Mouse (Mus musculus): ENCODE results near the gene Olfr228. TPM values are rescaled to one million over a fixed set of nuclear protein-coding genes. Genes with fewer than 3 reads are reported as not detected.

The Olfr228 gene
- total and polyA plus RNA-seq, 2 experiments from 2014 or later = not detected

Other genes starting within 250 kb of the Olfr228 start
- gene Olfr1048, start 247.1 kb downstream of the Olfr228 start, total RNA-seq (2014; rRNA removed; ENCODE audit: low replicate concordance) = not detected in 2 replicates
- not detected in 2 replicates for gene Olfr1048, start 247.1 kb downstream of the Olfr228 start, polyA plus RNA-seq (2015; fragmentation: Nextera tagmentation; extraction: Ambion mirVana)
- not detected in 2 replicates for gene Olfr1049, start 229.1 kb downstream of the Olfr228 start, total RNA-seq (2014; rRNA removed; ENCODE audit: low replicate concordance)
- not detected in 2 replicates for gene Olfr1049, start 229.1 kb downstream of the Olfr228 start, polyA plus RNA-seq (2015; fragmentation: Nextera tagmentation; extraction: Ambion mirVana)
- gene Olfr1051, start 208.3 kb downstream of the Olfr228 start, total RNA-seq (2014; rRNA removed; ENCODE audit: low replicate concordance) = not detected in 2 replicates
- not detected in 2 replicates for gene Olfr1051, start 208.3 kb downstream of the Olfr228 start, polyA plus RNA-seq (2015; fragmentation: Nextera tagmentation; extraction: Ambion mirVana)
- not detected in 2 replicates for gene Olfr1052, start 194.9 kb downstream of the Olfr228 start, total RNA-seq (2014; rRNA removed; ENCODE audit: low replicate concordance)
- gene Olfr1052, start 194.9 kb downstream of the Olfr228 start, polyA plus RNA-seq (2015; fragmentation: Nextera tagmentation; extraction: Ambion mirVana) = not detected in 2 replicates
- not detected in 2 replicates for gene Olfr1053, start 172.1 kb downstream of the Olfr228 start, total RNA-seq (2014; rRNA removed; ENCODE audit: low replicate concordance)
- gene Olfr1053, start 172.1 kb downstream of the Olfr228 start, polyA plus RNA-seq (2015; fragmentation: Nextera tagmentation; extraction: Ambion mirVana) = not detected in 2 replicates
- not detected in 2 replicates for gene Olfr1054, start 152.0 kb downstream of the Olfr228 start, total RNA-seq (2014; rRNA removed; ENCODE audit: low replicate concordance)
- gene Olfr1054, start 152.0 kb downstream of the Olfr228 start, polyA plus RNA-seq (2015; fragmentation: Nextera tagmentation; extraction: Ambion mirVana) = not detected in 2 replicates
- gene Olfr1055, start 137.1 kb downstream of the Olfr228 start, total RNA-seq (2014; rRNA removed; ENCODE audit: low replicate concordance) = not detected in 2 replicates
- not detected in 2 replicates for gene Olfr1055, start 137.1 kb downstream of the Olfr228 start, polyA plus RNA-seq (2015; fragmentation: Nextera tagmentation; extraction: Ambion mirVana)
- not detected in 2 replicates for gene Olfr1056, start 124.9 kb downstream of the Olfr228 start, total RNA-seq (2014; rRNA removed; ENCODE audit: low replicate concordance)
- not detected in 2 replicates for gene Olfr1056, start 124.9 kb downstream of the Olfr228 start, polyA plus RNA-seq (2015; fragmentation: Nextera tagmentation; extraction: Ambion mirVana)
- gene Olfr1057, start 109.0 kb downstream of the Olfr228 start, total RNA-seq (2014; rRNA removed; ENCODE audit: low replicate concordance) = not detected in 2 replicates
- gene Olfr1057, start 109.0 kb downstream of the Olfr228 start, polyA plus RNA-seq (2015; fragmentation: Nextera tagmentation; extraction: Ambion mirVana) = not detected in 2 replicates
- not detected in 2 replicates for gene Olfr1058, start 98.8 kb downstream of the Olfr228 start, total RNA-seq (2014; rRNA removed; ENCODE audit: low replicate concordance)
- gene Olfr1058, start 98.8 kb downstream of the Olfr228 start, polyA plus RNA-seq (2015; fragmentation: Nextera tagmentation; extraction: Ambion mirVana) = not detected in 2 replicates
- gene Olfr1061, start 73.3 kb downstream of the Olfr228 start, total RNA-seq (2014; rRNA removed; ENCODE audit: low replicate concordance) = not detected in 2 replicates
- gene Olfr1061, start 73.3 kb downstream of the Olfr228 start, polyA plus RNA-seq (2015; fragmentation: Nextera tagmentation; extraction: Ambion mirVana) = not detected in 2 replicates
- not detected in 2 replicates for gene Olfr1062, start 60.6 kb downstream of the Olfr228 start, total RNA-seq (2014; rRNA removed; ENCODE audit: low replicate concordance)
- not detected in 2 replicates for gene Olfr1062, start 60.6 kb downstream of the Olfr228 start, polyA plus RNA-seq (2015; fragmentation: Nextera tagmentation; extraction: Ambion mirVana)
- not detected in 2 replicates for gene Olfr1065, start 36.8 kb downstream of the Olfr228 start, total RNA-seq (2014; rRNA removed; ENCODE audit: low replicate concordance)
- gene Olfr1065, start 36.8 kb downstream of the Olfr228 start, polyA plus RNA-seq (2015; fragmentation: Nextera tagmentation; extraction: Ambion mirVana) = not detected in 2 replicates
- gene Olfr1066, start 31.1 kb downstream of the Olfr228 start, total RNA-seq (2014; rRNA removed; ENCODE audit: low replicate concordance) = not detected in 2 replicates
- gene Olfr1066, start 31.1 kb downstream of the Olfr228 start, polyA plus RNA-seq (2015; fragmentation: Nextera tagmentation; extraction: Ambion mirVana) = not detected in 2 replicates
- not detected in 2 replicates for gene Olfr1076, start 21.1 kb upstream of the Olfr228 start, total RNA-seq (2014; rRNA removed; ENCODE audit: low replicate concordance)
- not detected in 2 replicates for gene Olfr1076, start 21.1 kb upstream of the Olfr228 start, polyA plus RNA-seq (2015; fragmentation: Nextera tagmentation; extraction: Ambion mirVana)
- gene Olfr1079, start 55.1 kb upstream of the Olfr228 start, total RNA-seq (2014; rRNA removed; ENCODE audit: low replicate concordance) = not detected in 2 replicates
- gene Olfr1079, start 55.1 kb upstream of the Olfr228 start, polyA plus RNA-seq (2015; fragmentation: Nextera tagmentation; extraction: Ambion mirVana) = not detected in 2 replicates
- gene Olfr1080, start 70.8 kb upstream of the Olfr228 start, total RNA-seq (2014; rRNA removed; ENCODE audit: low replicate concordance) = not detected in 2 replicates
- gene Olfr1080, start 70.8 kb upstream of the Olfr228 start, polyA plus RNA-seq (2015; fragmentation: Nextera tagmentation; extraction: Ambion mirVana) = not detected in 2 replicates
- not detected in 2 replicates for gene Olfr1082, start 111.6 kb upstream of the Olfr228 start, total RNA-seq (2014; rRNA removed; ENCODE audit: low replicate concordance)
- not detected in 2 replicates for gene Olfr1082, start 111.6 kb upstream of the Olfr228 start, polyA plus RNA-seq (2015; fragmentation: Nextera tagmentation; extraction: Ambion mirVana)
- not detected in 2 replicates for gene Olfr1084, start 152.3 kb upstream of the Olfr228 start, total RNA-seq (2014; rRNA removed; ENCODE audit: low replicate concordance)
- not detected in 2 replicates for gene Olfr1084, start 152.3 kb upstream of the Olfr228 start, polyA plus RNA-seq (2015; fragmentation: Nextera tagmentation; extraction: Ambion mirVana)
- gene Olfr1085, start 174.6 kb upstream of the Olfr228 start, total RNA-seq (2014; rRNA removed; ENCODE audit: low replicate concordance) = not detected in 2 replicates
- gene Olfr1085, start 174.6 kb upstream of the Olfr228 start, polyA plus RNA-seq (2015; fragmentation: Nextera tagmentation; extraction: Ambion mirVana) = not detected in 2 replicates
- gene Olfr1086, start 192.7 kb upstream of the Olfr228 start, total RNA-seq (2014; rRNA removed; ENCODE audit: low replicate concordance) = not detected in 2 replicates
- not detected in 2 replicates for gene Olfr1086, start 192.7 kb upstream of the Olfr228 start, polyA plus RNA-seq (2015; fragmentation: Nextera tagmentation; extraction: Ambion mirVana)
- not detected in 2 replicates for gene Olfr1087, start 211.0 kb upstream of the Olfr228 start, total RNA-seq (2014; rRNA removed; ENCODE audit: low replicate concordance)
- not detected in 2 replicates for gene Olfr1087, start 211.0 kb upstream of the Olfr228 start, polyA plus RNA-seq (2015; fragmentation: Nextera tagmentation; extraction: Ambion mirVana)
- gene Olfr1089, start 246.3 kb upstream of the Olfr228 start, total RNA-seq (2014; rRNA removed; ENCODE audit: low replicate concordance) = not detected in 2 replicates
- not detected in 2 replicates for gene Olfr1089, start 246.3 kb upstream of the Olfr228 start, polyA plus RNA-seq (2015; fragmentation: Nextera tagmentation; extraction: Ambion mirVana)